Mouse (Mus musculus) adrenal gland, postnatal 0 days (tissue): ENCODE measurements around the gene Olfr1360. TPM values are rescaled to one million over a fixed set of nuclear protein-coding genes. Genes with fewer than 3 reads are reported as not detected.

ENCODE experiments used
- microRNA-seq: library from miRNA; unstranded; fragments of <30 nt; microRNA quantifications from one replicate; pipeline ENCODE4, GENCODE M21; 2016; ENCODE audit warnings: borderline replicate concordance; ENCODE audit not compliant: insufficient number of aligned reads
- polyA plus RNA-seq: library from polyadenylated mRNA; unstranded; fragments of >200 nt; fragmentation: Nextera tagmentation; extraction: Ambion mirVana; gene quantifications from 2 replicates; pipeline ENCODE4 v1.2.1, GENCODE M21; 2015

Gene Olfr1360
- not detected in 2 replicates for polyA plus RNA-seq

DNA sequence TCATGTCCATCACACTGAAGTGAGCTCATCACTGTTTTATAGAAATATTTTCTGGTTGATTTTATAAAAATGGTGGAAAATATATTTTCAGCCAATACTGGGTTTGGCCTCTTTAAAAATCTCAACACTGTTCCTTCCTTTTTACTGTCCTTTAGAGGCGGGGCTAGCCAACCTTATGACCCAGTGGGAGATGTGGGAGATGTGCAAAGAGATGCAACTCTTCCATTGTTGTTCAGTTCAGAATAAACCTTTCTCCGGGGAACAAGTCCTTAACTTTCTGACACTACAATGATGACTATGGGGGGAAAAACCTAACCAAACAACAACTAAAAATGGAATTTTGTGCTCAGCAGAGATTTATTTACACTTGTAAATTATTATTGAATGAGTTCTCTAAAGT lies at the start of gene Olfr1360:
TSS of gene Olfr1360 (minus strand) at position 101 of the 400 bp plus-strand sequence.

GRCm38 (mm10) chr13:21721757-21722372 lies 44.7 kb upstream of the Olfr1360 start, which contains the start of gene Hist1h2bm:
Hist1h2bm (plus strand) TSS chr13:21722044.

DNA sequence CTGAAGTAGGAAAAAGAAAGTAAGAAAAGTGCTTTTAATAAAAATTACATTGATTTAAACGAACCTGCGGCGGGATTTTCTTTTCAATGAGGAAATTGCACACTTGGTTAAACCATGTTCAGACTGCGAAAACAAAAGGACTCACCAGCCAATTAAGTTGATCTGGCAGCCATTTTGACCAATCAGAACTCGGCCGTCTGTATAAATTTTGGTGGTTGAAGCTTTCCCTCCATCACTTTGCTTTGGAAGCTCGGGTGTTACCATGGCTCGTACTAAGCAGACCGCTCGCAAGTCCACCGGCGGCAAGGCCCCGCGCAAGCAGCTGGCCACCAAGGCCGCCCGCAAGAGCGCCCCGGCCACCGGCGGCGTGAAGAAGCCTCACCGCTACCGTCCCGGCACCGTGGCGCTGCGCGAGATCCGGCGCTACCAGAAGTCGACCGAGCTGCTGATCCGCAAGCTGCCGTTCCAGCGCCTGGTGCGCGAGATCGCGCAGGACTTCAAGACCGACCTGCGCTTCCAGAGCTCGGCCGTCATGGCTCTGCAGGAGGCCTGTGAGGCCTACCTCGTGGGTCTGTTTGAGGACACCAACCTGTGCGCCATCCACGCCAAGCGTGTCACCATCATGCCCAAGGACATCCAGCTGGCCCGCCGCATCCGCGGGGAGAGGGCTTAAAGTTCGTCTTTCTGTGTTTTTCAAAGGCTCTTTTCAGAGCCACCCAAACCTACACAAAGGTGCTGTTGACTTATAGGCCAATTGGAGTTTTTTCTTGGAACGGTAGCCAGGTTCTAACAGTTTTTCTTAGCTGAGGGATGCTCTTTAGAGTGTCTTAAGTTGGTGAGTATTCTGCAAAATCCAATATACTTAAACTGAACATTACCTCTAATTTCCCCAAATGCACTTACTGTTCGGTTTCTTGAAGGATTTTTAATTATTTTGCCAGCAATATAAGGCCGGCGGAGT lies 40.5 kb upstream of the Olfr1360 start, which contains the start of gene Hist1h3h:
TSS of gene Hist1h3h (plus strand) at position 263 of the 961 bp plus-strand sequence.

GRCm38 (mm10) chr13:21715864-21716539 lies 38.8 kb upstream of the Olfr1360 start, which contains the start of the genes Hist1h2bl and Hist1h2ai:
Hist1h2bl (minus strand) TSS chr13:21716143.
Hist1h2ai (plus strand) TSS chr13:21716422.

DNA sequence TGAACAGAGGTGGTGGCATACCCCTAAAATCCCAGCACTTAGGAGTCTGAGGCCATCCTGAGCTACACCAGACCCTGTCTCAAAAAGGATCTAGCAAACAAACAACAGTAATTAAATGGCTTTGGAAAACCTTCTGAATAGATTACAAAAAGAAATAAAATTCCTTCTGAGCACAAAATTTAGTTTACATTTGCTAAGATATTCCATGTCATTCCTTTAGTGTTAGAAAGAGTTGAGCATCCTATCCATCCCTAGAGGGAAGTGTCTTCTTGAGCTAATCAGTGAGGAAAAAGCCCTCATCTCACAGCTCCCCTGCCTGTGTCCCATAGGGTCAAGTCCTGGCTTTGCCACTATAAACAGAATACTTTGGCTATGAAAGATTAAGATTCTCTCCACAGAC lies 20.6 kb upstream of the Olfr1360 start, which contains the start of gene Olfr1359:
TSS of gene Olfr1359 (plus strand) at position 301 of the 400 bp plus-strand sequence.

DNA sequence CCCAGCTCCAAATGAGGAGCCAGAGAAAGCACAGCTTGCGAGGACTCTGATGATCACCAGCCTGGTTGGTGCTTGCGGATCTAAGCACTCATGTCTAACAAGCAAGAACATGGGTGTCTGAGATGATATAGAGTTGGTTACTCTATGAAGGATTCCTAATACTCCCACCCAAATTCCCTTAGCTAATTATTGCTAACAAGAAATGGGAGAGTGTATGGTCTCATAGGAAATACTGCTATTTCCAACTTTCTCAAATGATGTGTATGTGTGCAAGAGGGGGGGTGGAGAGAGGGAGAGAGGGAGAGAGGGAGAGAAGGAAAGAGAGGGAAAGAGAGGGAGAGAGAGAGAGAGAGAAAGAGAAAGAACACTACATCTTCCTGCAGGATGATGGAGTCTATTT lies 13.9 kb downstream of the Olfr1360 start, which contains the start of gene Olfr1361:
TSS of gene Olfr1361 (minus strand) at position 101 of the 400 bp plus-strand sequence.

GRCm38 (mm10) chr13:21642418-21642817 lies 34.8 kb downstream of the Olfr1360 start, which contains the start of gene Olfr11:
Olfr11 (minus strand) TSS chr13:21642518.

Small RNAs within 50 kb of the gene (microRNA-seq; reads per million reads assigned to microRNA genes)
- not detected for gene Gm44357
- gene Gm44367: not detected

Other genes starting within 250 kb of the Olfr1360 start
- gene Pgbd1, start 236.3 kb downstream of the Olfr1360 start, polyA plus RNA-seq: 1.1 and 2.0 TPM in 2 replicates
- 16.3 and 24.7 TPM in 2 replicates for gene Zscan26, start 223.7 kb downstream of the Olfr1360 start, polyA plus RNA-seq
- gene Nkapl, start 208.9 kb downstream of the Olfr1360 start, polyA plus RNA-seq: 2.3 and 2.4 TPM in 2 replicates
- 3.8 and 4.9 TPM in 2 replicates for gene Zkscan4, start 198.5 kb downstream of the Olfr1360 start, polyA plus RNA-seq
- not detected in 2 replicates for gene Gm10065, start 198.0 kb downstream of the Olfr1360 start, polyA plus RNA-seq
- 0.35 and 0.41 TPM in 2 replicates for gene AK157302, start 182.2 kb downstream of the Olfr1360 start, polyA plus RNA-seq
- 6.0 and 10.4 TPM in 2 replicates for gene Gm11273, start 176.0 kb downstream of the Olfr1360 start, polyA plus RNA-seq
- gene Zkscan8, start 146.3 kb downstream of the Olfr1360 start, polyA plus RNA-seq: 2.2 and 2.6 TPM in 2 replicates
- gene Olfr1366, start 134.6 kb downstream of the Olfr1360 start, polyA plus RNA-seq: not detected in 2 replicates
- gene Olfr1535, start 117.5 kb downstream of the Olfr1360 start, polyA plus RNA-seq: not detected in 2 replicates
- not detected in 2 replicates for gene Olfr1364, start 95.6 kb downstream of the Olfr1360 start, polyA plus RNA-seq
- not detected in 2 replicates for gene Olfr1362, start 63.4 kb downstream of the Olfr1360 start, polyA plus RNA-seq
- gene Olfr11, start 34.9 kb downstream of the Olfr1360 start, polyA plus RNA-seq: not detected in 2 replicates
- not detected in 2 replicates for gene Olfr1361, start 14.0 kb downstream of the Olfr1360 start, polyA plus RNA-seq
- gene Olfr1359, start 20.7 kb upstream of the Olfr1360 start, polyA plus RNA-seq: not detected in 2 replicates
- 1.4 TPM in 1 of 2 replicates, not detected in the other for gene Hist1h2bl, start 38.7 kb upstream of the Olfr1360 start, polyA plus RNA-seq
- gene Hist1h2ai, start 39.0 kb upstream of the Olfr1360 start, polyA plus RNA-seq: 6.6 and 14.9 TPM in 2 replicates
- gene Hist1h3h, start 40.3 kb upstream of the Olfr1360 start, polyA plus RNA-seq: 0.38 and 2.1 TPM in 2 replicates
- 1.1 and 1.3 TPM in 2 replicates for gene Hist1h2bm, start 44.6 kb upstream of the Olfr1360 start, polyA plus RNA-seq
- gene Hist1h4j, start 57.7 kb upstream of the Olfr1360 start, polyA plus RNA-seq: 0.39 and 0.77 TPM in 2 replicates
- 2.2 and 2.5 TPM in 2 replicates for gene Hist1h4k, start 73.1 kb upstream of the Olfr1360 start, polyA plus RNA-seq
- gene Hist1h2ak, start 76.4 kb upstream of the Olfr1360 start, polyA plus RNA-seq: 6.3 and 6.9 TPM in 2 replicates
- gene Hist1h2bn, start 76.7 kb upstream of the Olfr1360 start, polyA plus RNA-seq: 0.83 and 1.5 TPM in 2 replicates
- gene Hist1h1b, start 103.2 kb upstream of the Olfr1360 start, polyA plus RNA-seq: 9.0 and 13.0 TPM in 2 replicates
- 55.7 and 74.2 TPM in 2 replicates for gene Hist1h3i, start 106.0 kb upstream of the Olfr1360 start, polyA plus RNA-seq
- 7.6 and 8.2 TPM in 2 replicates for gene Hist1h2an, start 109.8 kb upstream of the Olfr1360 start, polyA plus RNA-seq
- 1.4 and 1.8 TPM in 2 replicates for gene Hist1h2bp, start 110.1 kb upstream of the Olfr1360 start, polyA plus RNA-seq
- gene Hist1h2bq, start 132.8 kb upstream of the Olfr1360 start, polyA plus RNA-seq: 1.4 and 6.7 TPM in 2 replicates
- gene Hist1h2ao, start 133.1 kb upstream of the Olfr1360 start, polyA plus RNA-seq: 2.0 TPM in 1 of 2 replicates, not detected in the other
- not detected in 2 replicates for gene Hist1h4m, start 134.3 kb upstream of the Olfr1360 start, polyA plus RNA-seq
- gene Hist1h4n, start 154.8 kb upstream of the Olfr1360 start, polyA plus RNA-seq: 5.7 and 5.9 TPM in 2 replicates
- 2,226 and 3,319 TPM in 2 replicates for gene Hist1h2ap, start 156.1 kb upstream of the Olfr1360 start, polyA plus RNA-seq
- 1.6 and 7.1 TPM in 2 replicates for gene Hist1h2br, start 156.3 kb upstream of the Olfr1360 start, polyA plus RNA-seq